Mouse (Mus musculus) CH12.LX (cell line): ENCODE measurements around the gene Ccser1. TPM values are rescaled to one million over a fixed set of nuclear protein-coding genes. Genes with fewer than 3 reads are reported as not detected.

Source experiments
- DNase-seq: peaks from one replicate; pipeline ENCODE4 v3.0.0-alpha.2; 2013; ENCODE audit errors: extremely low read depth
- H3K27ac ChIP-seq: 2 replicates; pipeline ENCODE4 v1.5.1; 2012; ENCODE audit warnings: low read depth, mild to moderate bottlenecking, control low read depth, moderate library complexity; ENCODE audit not compliant: insufficient read depth
- H3K27me3 ChIP-seq: replicated peaks from 2 replicates; pipeline ENCODE3; 2012; ENCODE audit warnings: inconsistent platforms
- H3K36me3 ChIP-seq, 2 experiments: replicated peaks in 1 of 2; 2 replicates each; pipeline versions ENCODE3 to v1.6.1; 2012; ENCODE audit warnings: inconsistent platforms in 1 of 2, low read length in 1 of 2, mild to moderate bottlenecking in 1 of 2, mixed read lengths in 1 of 2, moderate library complexity in 1 of 2; ENCODE audit not compliant: control insufficient read depth in 1 of 2, insufficient read depth in 1 of 2
- H3K4me1 ChIP-seq, 2 experiments: 2 replicates each; pipeline ENCODE4 v1.6.1; 2012; ENCODE audit warnings: inconsistent platforms in 1 of 2, moderate library complexity in 1 of 2; ENCODE audit not compliant: insufficient read depth in 2 of 2, control insufficient read depth in 1 of 2
- H3K4me2 ChIP-seq: 2 replicates; pipeline ENCODE4 v1.6.1; 2012; ENCODE audit warnings: low read depth, mild to moderate bottlenecking, control low read depth; ENCODE audit not compliant: poor library complexity, insufficient read depth, severe bottlenecking
- H3K4me3 ChIP-seq, 3 experiments: fragments of 150-350 bp in 1 of 3; sonication (generic) in 1 of 3; replicated peaks in 1 of 3; 2 replicates each; pipeline versions ENCODE3 to v1.5.1; 2011 to 2012; ENCODE audit warnings: low read depth in 2 of 3, low read length in 2 of 3, mild to moderate bottlenecking in 2 of 3, moderate library complexity in 2 of 3, control low read depth in 1 of 3, improper control_type of control experiment in 1 of 3, inconsistent platforms in 1 of 3, mixed read lengths in 1 of 3; ENCODE audit not compliant: poor library complexity in 1 of 3
- H3K79me2 ChIP-seq: replicated peaks from 2 replicates; pipeline ENCODE4 v1.6.1; 2012; ENCODE audit warnings: mild to moderate bottlenecking, moderate library complexity; ENCODE audit not compliant: control insufficient read depth, poor library complexity, insufficient read depth, severe bottlenecking; ENCODE audit errors: extremely low read depth
- H3K9ac ChIP-seq: 2 replicates; pipeline ENCODE4 v1.6.1; 2012; ENCODE audit warnings: low read depth, mild to moderate bottlenecking, control low read depth, moderate library complexity; ENCODE audit not compliant: insufficient read depth
- H3K9me3 ChIP-seq: replicated peaks from 2 replicates; pipeline ENCODE3; 2012; ENCODE audit warnings: low read length, inconsistent platforms, mixed read lengths
- E2F4 ChIP-seq: IDR thresholded peaks from 2 replicates; pipeline ENCODE4 v1.6.1; 2011; ENCODE audit warnings: low read depth, low read length, improper control_type of control experiment; ENCODE audit not compliant: insufficient replicate concordance
- JUN ChIP-seq: IDR thresholded peaks from 2 replicates; pipeline ENCODE4 v1.6.1; 2011; ENCODE audit warnings: low read depth, mild to moderate bottlenecking, low read length, improper control_type of control experiment, moderate library complexity; ENCODE audit not compliant: insufficient read depth
- JUND ChIP-seq: conservative IDR thresholded peaks from 2 replicates; pipeline ENCODE4 v1.6.1; 2011; ENCODE audit warnings: low read depth, low read length, improper control_type of control experiment
- KAT2A ChIP-seq: IDR thresholded peaks from 2 replicates; pipeline ENCODE4 v1.6.1; 2012; ENCODE audit warnings: low read length, improper control_type of control experiment, inconsistent platforms; ENCODE audit not compliant: insufficient replicate concordance
- MAX ChIP-seq: IDR thresholded peaks from 2 replicates; pipeline ENCODE4 v1.6.1; 2011; ENCODE audit warnings: low read length, improper control_type of control experiment
- MAZ ChIP-seq: IDR thresholded peaks from 2 replicates; pipeline ENCODE4 v1.6.1; 2012; ENCODE audit warnings: low read depth, mild to moderate bottlenecking, inconsistent platforms, low read length, improper control_type of control experiment, moderate library complexity
- MXI1 ChIP-seq: IDR thresholded peaks from 2 replicates; pipeline ENCODE4 v1.6.1; 2011; ENCODE audit warnings: mild to moderate bottlenecking, low read depth, low read length, improper control_type of control experiment
- NRF1 ChIP-seq: IDR thresholded peaks from 2 replicates; pipeline ENCODE4 v1.6.1; 2014; ENCODE audit warnings: low read depth, mild to moderate bottlenecking, inconsistent platforms, low read length, improper control_type of control experiment, moderate library complexity
- PAX5 ChIP-seq: IDR thresholded peaks from 2 replicates; pipeline ENCODE4 v1.6.1; 2012; ENCODE audit warnings: low read length, inconsistent platforms, mixed read lengths
- POLR2A ChIP-seq: IDR thresholded peaks from 2 replicates; pipeline ENCODE4 v1.6.1; 2011; ENCODE audit warnings: low read depth, mild to moderate bottlenecking, improper control_type of control experiment, low read length
- RAD21 ChIP-seq: IDR thresholded peaks from 2 replicates; pipeline ENCODE4 v1.6.1; 2011; ENCODE audit warnings: low read depth, mild to moderate bottlenecking, low read length, improper control_type of control experiment, moderate library complexity
- USF1 ChIP-seq: IDR thresholded peaks from 2 replicates; pipeline ENCODE4 v1.6.1; 2014; ENCODE audit warnings: low read depth, mild to moderate bottlenecking, inconsistent platforms, low read length, improper control_type of control experiment
- USF2 ChIP-seq: conservative IDR thresholded peaks from 2 replicates; pipeline ENCODE4 v1.6.1; 2011; ENCODE audit warnings: low read depth, low read length, improper control_type of control experiment
- ZMIZ1 ChIP-seq: IDR thresholded peaks from 2 replicates; pipeline ENCODE4 v1.6.1; 2012; ENCODE audit warnings: low read depth, mild to moderate bottlenecking, inconsistent platforms, low read length, improper control_type of control experiment
- ZNF384 ChIP-seq: IDR thresholded peaks from 2 replicates; pipeline ENCODE4 v1.6.1; 2012; ENCODE audit warnings: low read depth, low read length, improper control_type of control experiment, inconsistent platforms
- dilution Hi-C: fragments of 300-500 bp; cut with MboI; formaldehyde crosslinking; loops from 2 replicates; pipeline ENCODE4 v1.14.3; 2020; ENCODE audit warnings: low sequenced_read_pairs; ENCODE audit not compliant: extremely low pct_unique_long_range_greater_than_20kb, extremely low pct_ligation_motif_present
- in situ Hi-C: fragments of 300-500 bp; cut with MboI; formaldehyde crosslinking; loops from 3 replicates; pipeline ENCODE4 v1.14.3; 2019; ENCODE audit warnings: low sequenced_read_pairs, low pct_ligation_motif_present, low pct_unique_long_range_greater_than_20kb, mixed read lengths
- polyA plus RNA-seq: library from polyadenylated mRNA; unstranded; fragments of >175 nt; gene quantifications from 2 replicates; pipeline ENCODE4 v1.2.1, GENCODE M21; 2012; ENCODE audit warnings: low read depth; ENCODE audit not compliant: insufficient read length
- total RNA-seq, 2 experiments: library from RNA; depleted of rRNA; stranded (reverse); fragments of 300-350 nt in 1 of 2; fragments of >200 nt in 1 of 2; gene quantifications; 2 replicates each; pipeline ENCODE4 v1.2.3; 2012 to 2014

The Ccser1 gene
- total and polyA plus RNA-seq, 3 experiments: not detected

GRCm38 (mm10) chr6:61191597-61192386 is 11.7 kb downstream of the Ccser1 start:
- dilution Hi-C loops: no loop called here
- in situ Hi-C loops: no loop called here
- no peak overlapping the region for H3K4me2 ChIP-seq

GRCm38 (mm10) chr6:61203344-61203743 is 23.2 kb downstream of the Ccser1 start:
- in situ Hi-C loops: no loop called here
- peaks cover 36% of the 10 kb centered on the region for H3K9me3 ChIP-seq
- no peaks in the 10 kb centered on the region for H3K4me1 ChIP-seq
- no peak overlapping the region for H3K4me3 ChIP-seq
- H3K4me2 ChIP-seq: no peak overlapping the region
- no peak overlapping the region for H3K27ac ChIP-seq
- DNase-seq: no peak
- H3K79me2 ChIP-seq: no peaks in the 10 kb centered on the region
- H3K27me3 ChIP-seq: no peaks in the 10 kb centered on the region
- no peak overlapping the region for H3K9ac ChIP-seq
- no peaks in the 10 kb centered on the region for H3K36me3 ChIP-seq
- dilution Hi-C loops: no loop called here
- TF ChIP-seq MAX (no peak), MAZ (no peak), ZNF384 (no peak), MXI1 (no peak), NRF1 (no peak)

More at GRCm38 (mm10) chr6:61191597-61192386, 11.7 kb downstream of the Ccser1 start:
- Histone ChIP-seq H3K4me1 (no peaks in the 10 kb centered on the region), H3K27me3 (no peaks in the 10 kb centered on the region), H3K9ac (no peak overlapping the region), H3K27ac (no peak overlapping the region)
- DNase-seq: no peak
- TF ChIP-seq PAX5 (no peak), ZMIZ1 (no peak), KAT2A (no peak), MXI1 (no peak), POLR2A (no peak), E2F4 (no peak), ZNF384 (no peak), NRF1 (no peak), RAD21 (no peak), JUN (no peak), USF2 (no peak), USF1 (no peak), JUND (no peak)
- TF ChIP-seq, all 38 proteins: peak for 0
- H3K9me3 ChIP-seq: peaks cover 48% of the 10 kb centered on the region
- H3K4me3 ChIP-seq: no peak overlapping the region
- H3K79me2 ChIP-seq: no peaks in the 10 kb centered on the region
- H3K36me3 ChIP-seq: no peaks in the 10 kb centered on the region
